Mouse (Mus musculus): ENCODE data around the gene Rsbn1. TPM values are rescaled to one million over a fixed set of nuclear protein-coding genes. Genes with fewer than 3 reads are reported as not detected.

Gene Rsbn1
- total RNA-seq, 2 experiments from 2014 or later = 23.3 to 26.7 TPM

- DNase-seq (ENCODE audit: extremely low spot score in 1 of 2, low spot score in 2 of 2) = no peak
- Histone ChIP-seq H3K27ac (no peak overlapping the region), H3K4me3 (no peak overlapping the region)
- intact Hi-C loops (cut with DNase I) = no loop called here
- no peak for TF ChIP-seq CTCF (IDR thresholded peaks at IDR 0.05)
Observed at GRCm38 (mm10) chr3:103908781-103909180, 5.1 kb upstream of the Rsbn1 start.

- H3K27ac ChIP-seq = peak overlapping the region; percentile 85
- DNase-seq (ENCODE audit: extremely low spot score in 1 of 2, low spot score in 2 of 2) = peak in 1 of 2 experiments; percentile 26
- peak overlapping the region; percentile 90 for H3K4me3 ChIP-seq
- no peak for TF ChIP-seq CTCF (IDR thresholded peaks at IDR 0.05)
- intact Hi-C loops (cut with DNase I) = loop anchor here (5.0 kb wide), 1 partner anchor 106 kb away; the partner anchor contains the start of genes Ap4b1, Dclre1b and Gm43064
Observed at GRCm38 (mm10) chr3:103913451-103913961, 414 bp upstream of the Rsbn1 start.

- no peak for TF ChIP-seq CTCF (IDR thresholded peaks at IDR 0.05)
- DNase-seq (ENCODE audit: extremely low spot score in 1 of 2, low spot score in 2 of 2) = peak in 1 of 2 experiments; percentile 53
- intact Hi-C loops (cut with DNase I) = loop anchor here (1.0 to 5.0 kb wide), 3 partner anchors 53 to 124 kb away; partner anchors contain the start of genes Ap4b1, Dclre1b, Gm43064 and Hipk1
- Histone ChIP-seq H3K4me3 (peak overlapping the region; percentile 90), H3K27ac (peak overlapping the region; percentile 96)
Observed at GRCm38 (mm10) chr3:103914732-103915508, 1.0 kb downstream of the Rsbn1 start.

GRCm38 (mm10) chr3:103915509-103915896 lies 1.6 kb downstream of the Rsbn1 start:
- DNase-seq (ENCODE audit: extremely low spot score in 1 of 2, low spot score in 2 of 2) = no peak
- no peak for TF ChIP-seq CTCF (IDR thresholded peaks at IDR 0.05)
- peak overlapping the region; percentile 90 for H3K4me3 ChIP-seq
- peak overlapping the region; percentile 96 for H3K27ac ChIP-seq
- intact Hi-C loops (cut with DNase I) = loop anchor here (2.0 kb wide), 1 partner anchor 125 kb away; the partner anchor contains the start of gene Hipk1

- no peak overlapping the region for H3K27ac ChIP-seq
- intact Hi-C loops (cut with DNase I) = no loop called here
- TF ChIP-seq CTCF (IDR thresholded peaks at IDR 0.05) = no peak
Observed at GRCm38 (mm10) chr3:103916205-103916838, 2.4 kb downstream of the Rsbn1 start.

GRCm38 (mm10) chr3:103916839-103917237 lies 2.9 kb downstream of the Rsbn1 start:
- DNase-seq (ENCODE audit: extremely low spot score in 1 of 2, low spot score in 2 of 2) = no peak
- peak overlapping the region; percentile 90 for H3K4me3 ChIP-seq
- no peak overlapping the region for H3K27ac ChIP-seq
- no peak for TF ChIP-seq CTCF (IDR thresholded peaks at IDR 0.05)
- intact Hi-C loops (cut with DNase I) = no loop called here

More at GRCm38 (mm10) chr3:103916205-103916838, 2.4 kb downstream of the Rsbn1 start:
- DNase-seq (ENCODE audit: extremely low spot score in 1 of 2, low spot score in 2 of 2) = no peak
- peak overlapping the region; percentile 90 for H3K4me3 ChIP-seq

- intact Hi-C loops (cut with DNase I) = no loop called here
- DNase-seq (ENCODE audit: extremely low spot score in 1 of 2, low spot score in 2 of 2) = no peak
- Histone ChIP-seq H3K27ac (no peak overlapping the region), H3K4me3 (no peak overlapping the region)
- TF ChIP-seq CTCF (IDR thresholded peaks at IDR 0.05) = no peak
Observed at GRCm38 (mm10) chr3:103920094-103920493, 6.2 kb downstream of the Rsbn1 start.

GRCm38 (mm10) chr3:103925302-103925701 lies 11.4 kb downstream of the Rsbn1 start:
- Histone ChIP-seq H3K27ac (no peak overlapping the region), H3K4me3 (no peak overlapping the region)
- no peak for DNase-seq (ENCODE audit: extremely low spot score in 1 of 2, low spot score in 2 of 2)
- no peak for TF ChIP-seq CTCF (IDR thresholded peaks at IDR 0.05)
- intact Hi-C loops (cut with DNase I) = no loop called here

GRCm38 (mm10) chr3:103927511-103927910 lies 13.6 kb downstream of the Rsbn1 start:
- no peak for DNase-seq (ENCODE audit: extremely low spot score in 1 of 2, low spot score in 2 of 2)
- intact Hi-C loops (cut with DNase I) = no loop called here
- TF ChIP-seq CTCF (IDR thresholded peaks at IDR 0.05) = no peak
- Histone ChIP-seq H3K4me3 (no peak overlapping the region), H3K27ac (peak overlapping the region; percentile 8; the same call in 1 of the 2 replicates)

GRCm38 (mm10) chr3:103944794-103945562 lies 31.1 kb downstream of the Rsbn1 start:
- Histone ChIP-seq H3K27ac (no peak overlapping the region), H3K4me3 (no peak overlapping the region)
- intact Hi-C loops (cut with DNase I) = no loop called here
- peak in 1 of 2 experiments; percentile 18 for DNase-seq (ENCODE audit: extremely low spot score in 1 of 2, low spot score in 2 of 2)
- no peak for TF ChIP-seq CTCF (IDR thresholded peaks at IDR 0.05)

- intact Hi-C loops (cut with DNase I) = no loop called here
- no peak overlapping the region for H3K4me3 ChIP-seq
- no peak overlapping the region for H3K27ac ChIP-seq
- no peak for DNase-seq (ENCODE audit: extremely low spot score in 1 of 2, low spot score in 2 of 2)
- TF ChIP-seq CTCF (IDR thresholded peaks at IDR 0.05) = no peak
Observed at GRCm38 (mm10) chr3:103948666-103949065, 34.7 kb downstream of the Rsbn1 start.
